Mouse (Mus musculus): ENCODE measurements around the gene Tmem209. TPM values are rescaled to one million over a fixed set of nuclear protein-coding genes. Genes with fewer than 3 reads are reported as not detected.

Gene Tmem209
- 23.9 and 31.8 TPM in 2 replicates for polyA plus RNA-seq (2012; ENCODE audit: insufficient read depth, insufficient read length, missing spikeins)

DNA sequence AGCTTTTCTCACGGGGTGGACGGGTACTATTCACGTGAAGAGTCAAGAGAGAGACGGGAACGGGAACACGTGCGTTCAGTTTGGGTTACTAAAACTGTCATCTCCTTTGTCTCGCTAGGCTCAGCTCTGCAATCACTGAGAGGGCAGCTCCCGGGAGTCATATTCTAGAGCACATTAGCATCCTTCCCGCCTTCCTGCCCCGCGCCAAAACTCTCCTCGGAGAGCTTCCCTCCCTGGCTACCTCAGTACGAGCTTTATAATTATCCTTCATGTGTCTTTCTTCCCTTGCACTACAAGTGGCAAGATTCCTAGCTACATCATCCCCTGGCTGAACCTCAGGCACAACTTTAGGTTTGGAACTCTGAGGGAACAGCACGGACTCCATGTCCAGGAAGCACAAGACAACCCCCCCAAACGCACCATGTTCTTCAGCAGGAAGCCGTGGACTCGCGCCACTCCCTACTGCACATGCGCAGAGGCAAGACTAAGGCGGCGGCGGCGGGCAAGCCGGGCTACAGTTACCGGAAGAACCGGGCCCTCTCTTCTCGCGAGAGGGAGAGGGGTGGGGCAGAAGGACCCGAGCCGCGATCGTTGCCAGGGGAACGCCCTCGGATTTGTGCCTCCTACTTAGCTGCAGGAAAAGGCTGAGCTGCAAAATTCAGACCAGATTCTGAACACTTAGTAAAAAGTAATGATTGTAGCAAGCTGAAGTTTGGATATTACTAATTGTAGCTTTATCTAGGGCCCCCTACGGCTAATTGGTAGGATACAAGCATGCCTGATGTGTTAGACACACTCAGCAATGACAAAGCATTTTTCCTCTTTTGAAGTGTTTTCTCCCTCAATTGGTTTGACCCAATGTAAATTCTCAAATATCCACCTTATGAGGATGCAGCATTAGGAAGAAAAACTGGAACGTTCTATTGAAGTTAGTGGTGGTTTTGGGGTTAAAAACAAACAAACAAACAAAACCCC, at the start of gene Tmem209, which contains the start of gene Ssmem1:
Tmem209 (minus strand) TSS at position 519 of the 975 bp plus-strand sequence.
Ssmem1 (plus strand) TSS at position 585 of the 975 bp plus-strand sequence.
- H3K4me3 ChIP-seq (ENCODE audit: insufficient read depth, low read length), result peak within 1 kb of the TSS; percentile 78

DNA sequence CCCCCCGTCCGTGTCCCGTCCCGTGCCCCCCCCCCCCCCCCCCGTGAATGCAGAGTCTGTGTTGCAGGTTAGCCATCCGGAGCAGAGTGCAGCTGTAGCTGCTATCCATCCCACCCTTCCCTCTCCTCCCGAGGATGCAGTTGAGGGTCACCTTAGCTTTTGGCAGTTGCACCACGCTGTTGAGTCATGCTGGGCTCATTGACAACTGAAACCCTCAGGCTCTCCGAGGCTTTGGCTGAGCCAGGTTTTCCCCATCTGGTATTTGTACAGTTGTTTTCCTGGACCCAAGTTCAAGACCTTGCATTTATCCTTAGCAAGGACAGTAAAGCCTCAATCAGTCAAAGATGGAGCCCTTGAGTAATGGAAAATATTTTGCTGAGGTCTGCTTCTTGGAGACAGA, 46.5 kb upstream of the Tmem209 start:
- Histone ChIP-seq H3K27ac (ENCODE audit: insufficient read depth, low read depth, low read length) (no peak overlapping the region), H3K4me1 (ENCODE audit: control insufficient read depth, insufficient read depth, low read length) (no peaks in the 10 kb centered on the region), H3K4me3 (ENCODE audit: insufficient read depth, low read length) (no peak overlapping the region)
- no peak for TF ChIP-seq POLR2A (IDR thresholded peaks at IDR 0.05; ENCODE audit: borderline replicate concordance, low read depth, low read length)
- no peak for TF ChIP-seq CTCF (IDR thresholded peaks at IDR 0.05; ENCODE audit: low read depth, low read length)

More for the DNA sequence above, at the start of gene Tmem209, which contains the start of gene Ssmem1:
- H3K4me1 ChIP-seq (ENCODE audit: control insufficient read depth, insufficient read depth, low read length), result peaks cover 11% of the 10 kb centered on the region
- TF ChIP-seq CTCF (IDR thresholded peaks at IDR 0.05; ENCODE audit: low read depth, low read length) (no peak), POLR2A (IDR thresholded peaks at IDR 0.05; ENCODE audit: borderline replicate concordance, low read depth, low read length) (0 out of 2 replicates have a peak, but pooled peaks have one; percentile 35)
- peak within 1 kb of the TSS; percentile 79 for H3K27ac ChIP-seq (ENCODE audit: insufficient read depth, low read depth, low read length)

DNA sequence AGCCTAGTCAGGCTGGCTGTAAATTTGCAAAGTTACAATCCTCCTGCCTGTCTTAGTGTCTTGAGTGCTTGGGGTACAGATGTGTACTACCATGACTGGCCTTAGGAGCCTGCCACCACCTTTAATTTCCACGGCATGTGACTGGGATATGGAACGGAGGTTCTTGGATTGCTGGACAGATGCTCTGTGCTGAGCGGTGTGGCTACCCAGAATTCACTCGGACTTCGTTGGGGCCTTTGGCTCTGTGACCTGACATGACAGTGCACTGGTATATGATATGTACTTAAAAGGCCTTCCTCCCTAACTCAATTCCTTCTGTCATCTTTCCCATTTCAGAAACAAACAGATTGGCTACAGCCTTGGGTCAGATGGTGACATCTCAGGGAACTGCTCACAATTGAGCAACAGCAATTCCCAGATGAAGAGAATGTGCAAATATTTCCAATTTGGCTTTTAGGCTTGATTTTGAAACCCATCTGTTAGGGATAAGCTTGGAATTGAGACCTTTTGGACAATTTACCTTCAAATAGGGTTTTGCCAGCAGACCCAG, 45.1 kb upstream of the Tmem209 start:
- Histone ChIP-seq H3K4me3 (ENCODE audit: insufficient read depth, low read length) (no peak overlapping the region), H3K27ac (ENCODE audit: insufficient read depth, low read depth, low read length) (no peak overlapping the region), H3K4me1 (ENCODE audit: control insufficient read depth, insufficient read depth, low read length) (no peaks in the 10 kb centered on the region)
- no peak for TF ChIP-seq CTCF (IDR thresholded peaks at IDR 0.05; ENCODE audit: low read depth, low read length)
- TF ChIP-seq POLR2A (IDR thresholded peaks at IDR 0.05; ENCODE audit: borderline replicate concordance, low read depth, low read length), result no peak

GRCm38 (mm10) chr6:30554092-30554491, 44.5 kb upstream of the Tmem209 start:
- Histone ChIP-seq H3K27ac (ENCODE audit: insufficient read depth, low read depth, low read length) (no peak overlapping the region), H3K4me1 (ENCODE audit: control insufficient read depth, insufficient read depth, low read length) (no peaks in the 10 kb centered on the region), H3K4me3 (ENCODE audit: insufficient read depth, low read length) (no peak overlapping the region)
- TF ChIP-seq POLR2A (IDR thresholded peaks at IDR 0.05; ENCODE audit: borderline replicate concordance, low read depth, low read length) (no peak), CTCF (IDR thresholded peaks at IDR 0.05; ENCODE audit: low read depth, low read length) (no peak)

- no peak overlapping the region for H3K27ac ChIP-seq (ENCODE audit: insufficient read depth, low read depth, low read length)
- H3K4me3 ChIP-seq (ENCODE audit: insufficient read depth, low read length), result no peak overlapping the region
- TF ChIP-seq POLR2A (IDR thresholded peaks at IDR 0.05; ENCODE audit: borderline replicate concordance, low read depth, low read length), result no peak
- TF ChIP-seq CTCF (IDR thresholded peaks at IDR 0.05; ENCODE audit: low read depth, low read length), result no peak
- no peaks in the 10 kb centered on the region for H3K4me1 ChIP-seq (ENCODE audit: control insufficient read depth, insufficient read depth, low read length)
These were observed 43.9 kb upstream of the Tmem209 start for GRCm38 (mm10) chr6:30553381-30554010.

- H3K27ac ChIP-seq (ENCODE audit: insufficient read depth, low read depth, low read length), result no peak overlapping the region
- H3K4me1 ChIP-seq (ENCODE audit: control insufficient read depth, insufficient read depth, low read length), result peaks cover 2% of the 10 kb centered on the region; the same call in 1 of the 2 replicates
- no peak overlapping the region for H3K4me3 ChIP-seq (ENCODE audit: insufficient read depth, low read length)
- TF ChIP-seq CTCF (IDR thresholded peaks at IDR 0.05; ENCODE audit: low read depth, low read length), result no peak
- TF ChIP-seq POLR2A (IDR thresholded peaks at IDR 0.05; ENCODE audit: borderline replicate concordance, low read depth, low read length), result no peak
These were observed 43.0 kb upstream of the Tmem209 start for GRCm38 (mm10) chr6:30552628-30553027.

DNA sequence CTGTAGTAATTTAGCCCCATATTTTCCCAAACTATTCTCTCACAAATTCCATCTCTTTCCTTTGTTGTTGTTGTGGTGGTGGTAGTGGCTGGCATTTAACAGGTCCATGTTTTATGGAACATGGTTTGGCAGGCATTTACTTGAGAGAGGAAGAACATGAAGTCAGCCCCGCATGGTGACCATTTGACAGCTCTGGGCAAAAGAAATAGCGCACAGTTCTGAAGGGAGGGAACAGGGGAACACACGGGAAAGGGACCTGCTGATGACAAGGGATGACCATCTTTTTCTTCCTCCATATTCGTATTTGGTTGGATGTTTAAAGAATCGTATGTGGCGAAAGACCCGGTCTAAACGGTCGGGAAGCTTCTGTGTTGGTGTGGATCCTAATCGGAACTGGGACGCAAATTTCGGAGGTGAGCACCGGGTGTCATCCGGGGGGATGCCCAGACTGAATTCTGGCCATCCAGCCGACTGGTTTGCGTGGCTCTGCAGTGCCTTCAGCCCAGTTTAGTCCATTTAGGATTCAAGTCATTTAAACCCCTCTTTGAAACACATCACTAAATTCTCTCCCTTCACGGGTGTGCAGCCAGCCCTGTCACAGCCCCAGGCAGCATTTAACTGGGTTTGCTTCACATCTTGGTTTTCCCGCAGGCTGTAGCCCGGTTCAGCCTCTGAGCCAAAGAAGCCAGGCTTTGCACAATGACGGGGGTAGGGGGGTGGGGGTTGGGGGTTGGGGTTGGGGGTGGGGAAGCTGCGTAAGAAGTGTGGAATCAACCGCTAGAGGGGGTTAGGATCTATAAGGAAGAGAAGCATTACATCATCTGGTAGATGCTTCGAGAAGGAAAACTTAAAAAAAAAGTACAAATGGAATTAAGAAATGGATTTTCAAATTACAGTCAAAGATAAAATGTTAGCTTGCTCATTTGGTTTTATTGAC, 42.3 kb upstream of the Tmem209 start:
- no peak overlapping the region for H3K4me3 ChIP-seq (ENCODE audit: insufficient read depth, low read length)

DNA sequence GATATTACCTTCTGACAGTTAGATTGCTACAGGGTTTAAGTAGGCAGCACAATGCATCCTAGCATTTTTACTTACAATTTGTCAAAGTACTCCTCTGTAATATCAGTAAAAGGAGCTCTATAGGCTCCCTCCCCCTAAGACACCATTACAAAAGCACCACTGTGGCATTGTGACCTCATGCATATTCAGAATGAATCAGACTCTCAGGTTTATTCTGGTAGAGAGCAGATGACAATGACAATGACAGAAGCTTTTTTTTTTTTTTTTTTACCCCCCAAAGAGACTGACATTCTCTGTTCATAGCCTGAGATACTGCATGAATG, 41.6 kb upstream of the Tmem209 start:
- Histone ChIP-seq H3K4me3 (ENCODE audit: insufficient read depth, low read length) (no peak overlapping the region), H3K27ac (ENCODE audit: insufficient read depth, low read depth, low read length) (no peak overlapping the region), H3K4me1 (ENCODE audit: control insufficient read depth, insufficient read depth, low read length) (peaks cover 6% of the 10 kb centered on the region)
- TF ChIP-seq POLR2A (IDR thresholded peaks at IDR 0.05; ENCODE audit: borderline replicate concordance, low read depth, low read length) (no peak), CTCF (IDR thresholded peaks at IDR 0.05; ENCODE audit: low read depth, low read length) (no peak)

More for the DNA sequence above, 42.3 kb upstream of the Tmem209 start:
- TF ChIP-seq CTCF (IDR thresholded peaks at IDR 0.05; ENCODE audit: low read depth, low read length) (no peak), POLR2A (IDR thresholded peaks at IDR 0.05; ENCODE audit: borderline replicate concordance, low read depth, low read length) (no peak)
- peaks cover 2% of the 10 kb centered on the region; the same call in 1 of the 2 replicates for H3K4me1 ChIP-seq (ENCODE audit: control insufficient read depth, insufficient read depth, low read length)
- H3K27ac ChIP-seq (ENCODE audit: insufficient read depth, low read depth, low read length), result no peak overlapping the region
